Mouse (Mus musculus): Measurements from ENCODE around the gene Gm3194.
"Not testable (repeated sequence)": the region's sequence is repeated elsewhere in the genome, so short reads cannot be mapped to it uniquely, and the experiment has no call there.

Gene Gm3194

DNA sequence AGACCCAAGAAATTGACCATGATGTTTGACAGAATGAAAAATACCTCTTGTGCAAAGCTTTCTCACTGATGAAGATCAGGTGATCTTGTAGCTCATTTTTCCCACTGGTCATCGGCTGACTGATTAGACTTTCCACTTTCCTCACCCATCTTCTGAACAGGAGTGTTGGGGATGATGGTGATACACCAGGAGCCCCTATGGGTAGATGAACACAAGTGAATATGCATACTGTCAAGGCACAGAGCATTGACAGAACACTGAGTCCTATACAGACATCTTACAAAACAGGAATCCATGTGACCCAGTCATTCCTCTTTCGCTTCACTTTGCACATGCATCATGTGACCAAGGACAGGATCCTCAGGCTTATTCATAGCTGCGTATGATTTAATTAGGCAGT is at the start of gene Gm3194:
Gene Gm3194, minus strand, starts transcription at position 101 of the 400 bp plus-strand sequence.
- in situ Hi-C loops (cut with MboI, MseI), result not testable (repeated sequence)

DNA sequence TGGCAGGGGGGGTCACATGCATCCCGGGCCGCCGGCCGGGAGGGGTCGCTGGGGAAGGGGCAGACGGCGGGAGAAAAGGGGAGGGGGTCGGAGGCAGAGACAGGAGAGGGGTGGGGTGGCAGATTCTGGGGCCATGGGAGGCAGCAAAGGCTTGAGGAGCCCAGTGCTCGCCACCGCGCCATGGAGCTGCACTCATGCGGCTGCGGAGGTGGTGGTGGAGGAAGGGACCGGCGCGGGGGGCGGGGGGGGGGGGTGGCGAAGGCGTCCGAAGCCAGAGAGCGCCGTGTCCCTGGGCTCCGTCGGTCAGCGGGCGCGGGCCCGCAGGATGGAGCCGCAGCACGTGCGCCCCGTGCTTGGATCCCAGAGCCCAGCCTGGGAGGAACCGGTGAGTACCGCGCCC is 46.1 kb upstream of the Gm3194 start, which contains the start of gene Gm3488:
Gene Gm3488, plus strand, starts transcription at position 301 of the 400 bp plus-strand sequence.
- in situ Hi-C loops (cut with MboI, MseI), result not testable (repeated sequence)

DNA sequence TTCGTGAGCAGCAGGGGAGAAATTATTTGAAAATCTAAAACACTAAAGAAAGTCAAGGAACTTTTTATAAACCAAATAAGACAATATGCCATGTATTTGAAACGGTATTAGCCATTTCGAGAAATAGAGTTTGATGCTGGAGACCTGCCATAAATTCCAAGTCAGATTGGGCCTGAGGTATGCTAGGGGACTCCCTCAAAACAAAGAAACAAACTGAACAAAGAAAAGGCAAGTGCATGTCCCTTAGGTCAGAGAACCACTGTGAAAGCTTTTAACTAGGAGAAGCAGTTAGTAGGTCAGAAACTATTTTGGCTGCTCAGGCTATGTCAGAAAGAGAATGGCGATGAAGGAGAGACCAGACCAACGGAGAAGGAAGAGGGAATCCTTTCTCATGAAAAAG is 28.6 kb upstream of the Gm3194 start, which contains the start of gene Gm3187:
Gene Gm3187, plus strand, starts transcription at position 301 of the 400 bp plus-strand sequence.
- in situ Hi-C loops (cut with MboI, MseI), result not testable (repeated sequence)

DNA sequence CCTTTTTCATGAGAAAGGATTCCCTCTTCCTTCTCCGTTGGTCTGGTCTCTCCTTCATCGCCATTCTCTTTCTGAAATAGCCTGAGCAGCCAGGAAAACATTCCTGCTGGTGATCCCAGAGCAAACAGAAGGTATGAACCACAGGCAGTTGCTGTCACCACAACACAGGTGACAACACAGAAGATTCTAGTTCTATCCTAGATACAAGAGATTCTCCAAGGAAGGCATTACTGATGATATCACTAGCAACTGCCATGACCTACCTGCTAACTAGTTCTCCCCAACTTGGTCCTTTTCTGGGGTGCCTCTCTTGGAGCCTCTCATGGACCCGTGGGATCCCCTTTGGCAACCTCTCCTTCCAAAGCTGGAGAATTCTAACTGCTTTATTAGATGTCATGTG is 22.5 kb upstream of the Gm3194 start, which contains the start of gene Gm8246:
Gene Gm8246, minus strand, starts transcription at position 101 of the 400 bp plus-strand sequence.
- in situ Hi-C loops (cut with MboI, MseI), result not testable (repeated sequence)

DNA sequence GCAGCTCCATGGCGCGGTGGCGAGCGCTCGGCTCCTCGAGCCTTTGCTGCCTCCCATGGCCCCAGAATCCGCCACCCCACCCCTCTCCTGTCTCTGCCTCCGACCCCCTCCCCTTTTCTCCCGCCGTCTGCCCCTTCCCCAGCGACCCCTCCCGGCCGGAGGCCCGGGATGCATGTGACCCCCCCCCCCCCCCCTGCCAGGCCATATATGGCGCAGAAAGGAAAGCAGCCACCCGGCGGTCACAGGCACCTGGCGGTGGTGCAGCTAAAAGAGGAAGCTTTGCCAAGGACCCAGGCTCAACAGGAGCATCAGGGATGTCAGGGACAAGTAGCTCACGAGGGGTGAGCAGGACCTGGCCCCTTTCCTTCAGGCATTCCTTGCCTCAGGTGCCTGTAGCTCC is 5.2 kb upstream of the Gm3194 start:
- in situ Hi-C loops (cut with MboI, MseI), result not testable (repeated sequence)

DNA sequence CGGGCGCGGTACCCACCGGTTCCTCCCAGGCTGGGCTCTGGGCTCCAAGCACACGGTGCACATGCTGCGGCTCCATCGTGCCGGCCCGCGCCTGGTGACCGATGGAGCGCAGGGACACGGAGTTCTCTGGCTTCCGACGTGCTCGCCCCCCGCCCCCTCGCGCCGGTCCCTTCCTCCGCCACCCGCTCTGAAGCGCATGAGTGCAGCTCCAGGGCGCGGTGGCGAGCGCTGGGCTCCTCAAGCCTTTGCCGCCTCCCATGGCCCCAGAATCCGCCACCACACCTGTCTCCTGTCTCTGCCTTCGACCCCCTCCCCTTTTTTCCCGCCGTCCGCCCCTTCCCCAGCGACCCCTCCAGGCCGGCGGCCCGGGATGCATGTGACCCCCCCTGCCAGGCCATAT is 66.3 kb downstream of the Gm3194 start, which contains the start of gene Gm3500:
Gene Gm3500, minus strand, starts transcription at position 101 of the 400 bp plus-strand sequence.
- in situ Hi-C loops (cut with MboI, MseI), result not testable (repeated sequence)
